Mouse (Mus musculus) hematopoietic stem cell, adult 5-6 weeks (primary cell): ENCODE results near the gene Ppa1. TPM values are rescaled to one million over a fixed set of nuclear protein-coding genes. Genes with fewer than 3 reads are reported as not detected.

Experiments
- ATAC-seq, 2 experiments: fragments of 125-278 bp in 1 of 2; replicated peaks in 1 of 2; 2 replicates each; pipeline ENCODE4 v1.8.0; 2016 to 2017; ENCODE audit warnings: inconsistent platforms in 2 of 2, mild to moderate bottlenecking in 2 of 2, moderate number of reproducible peaks in 2 of 2, low read depth in 1 of 2, moderate TSS enrichment in 1 of 2; ENCODE audit not compliant: low FRiP score in 2 of 2, poor library complexity in 2 of 2, severe bottlenecking in 2 of 2, insufficient read depth in 1 of 2, low TSS enrichment in 1 of 2
- total RNA-seq: library from RNA; stranded (forward); fragments of 172-1452, 232-1000 nt; gene quantifications from 2 replicates; pipeline ENCODE4 v1.2.3, GENCODE M21; 2017

Gene Ppa1
- total RNA-seq, 1 experiment from 2014 or later, result 165 TPM

DNA sequence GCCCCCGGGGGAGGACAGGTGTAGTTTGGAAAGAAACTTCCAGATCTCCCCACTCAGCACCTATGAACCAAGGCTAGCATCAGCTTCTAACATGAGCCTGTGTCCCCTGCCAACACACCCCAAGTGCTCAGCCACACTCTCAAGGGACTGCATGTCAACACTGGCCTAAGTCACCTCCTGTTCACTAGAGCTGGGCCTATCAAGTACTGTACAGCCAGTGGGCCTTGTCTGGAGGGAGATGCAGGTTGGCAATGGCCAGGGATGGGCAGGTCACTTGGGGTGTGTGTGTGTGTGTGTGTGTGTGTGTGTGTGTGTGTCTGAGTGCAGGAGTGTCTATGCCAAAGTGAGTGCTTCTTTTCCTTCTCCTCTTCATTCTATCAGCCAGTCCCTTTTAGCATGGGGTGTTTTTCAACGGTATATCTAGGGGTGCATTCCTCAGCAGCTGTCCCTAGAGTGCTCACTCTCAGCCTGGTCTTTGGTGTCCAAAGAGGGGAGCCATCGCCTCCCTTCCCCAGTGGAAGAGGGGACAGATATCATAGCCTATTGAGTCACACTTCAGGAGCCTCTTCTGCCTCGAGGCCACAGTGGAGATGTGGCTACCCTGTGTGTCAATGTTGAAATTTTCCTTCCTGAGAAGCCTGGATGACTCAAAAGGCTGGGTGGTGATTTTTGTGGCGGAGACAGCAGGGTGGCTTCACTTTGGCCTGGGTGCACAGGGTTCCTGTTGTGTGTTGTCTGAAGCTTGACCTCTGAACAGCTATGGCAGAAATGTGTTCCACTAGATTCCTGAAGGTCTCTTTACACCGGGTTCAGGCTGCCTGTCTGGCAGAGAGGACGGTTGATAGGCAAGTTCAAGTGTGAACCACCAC is 67.9 kb downstream of the Ppa1 start:
- ATAC-seq, result no peak; a peak in 1 of 4 replicates

DNA sequence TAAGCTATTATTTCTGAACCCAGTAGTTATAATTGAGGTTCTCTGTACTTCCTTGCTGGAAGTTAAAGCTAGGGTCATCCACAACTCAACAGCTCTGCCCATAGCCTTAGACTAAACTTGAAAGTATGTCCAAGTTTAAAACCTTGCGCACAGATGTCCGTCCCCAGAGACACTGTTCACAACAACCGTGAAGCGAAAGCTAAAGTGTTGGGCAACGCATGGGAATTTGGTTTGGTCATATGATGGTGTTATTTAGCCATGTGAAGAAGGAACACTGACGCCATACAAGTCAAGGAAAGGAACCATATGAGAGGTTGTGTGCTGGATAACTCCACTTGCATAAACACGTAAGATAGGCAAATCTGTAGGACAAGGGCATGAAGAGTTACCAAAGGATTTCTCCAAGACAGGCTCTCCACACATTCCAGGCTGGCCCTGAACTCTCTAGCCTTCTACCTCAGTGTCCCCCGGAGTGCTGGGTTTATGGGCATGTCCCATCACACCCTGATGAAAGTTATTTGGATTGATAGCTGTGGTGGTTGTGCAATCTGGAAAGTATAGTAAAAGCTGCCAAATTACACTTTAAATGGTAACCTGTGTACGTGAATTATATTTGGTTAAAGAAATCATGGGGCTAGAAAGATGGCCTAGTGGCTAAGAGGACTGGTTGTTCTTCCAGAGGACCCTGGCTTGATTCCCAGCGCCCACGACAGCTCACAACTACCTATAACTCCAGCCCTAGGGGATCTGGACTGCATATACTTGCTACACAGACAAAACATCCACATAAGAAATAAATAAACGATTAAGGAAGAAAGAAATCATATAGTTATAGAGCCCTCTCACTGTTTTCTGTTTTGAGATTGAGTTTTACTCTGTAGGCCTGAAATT is 69.3 kb downstream of the Ppa1 start:
- no peak for ATAC-seq

GRCm38 (mm10) chr10:61720331-61720730 is 72.0 kb downstream of the Ppa1 start:
- no peak for ATAC-seq

GRCm38 (mm10) chr10:61722215-61722614 is 73.9 kb downstream of the Ppa1 start:
- ATAC-seq, result no peak

DNA sequence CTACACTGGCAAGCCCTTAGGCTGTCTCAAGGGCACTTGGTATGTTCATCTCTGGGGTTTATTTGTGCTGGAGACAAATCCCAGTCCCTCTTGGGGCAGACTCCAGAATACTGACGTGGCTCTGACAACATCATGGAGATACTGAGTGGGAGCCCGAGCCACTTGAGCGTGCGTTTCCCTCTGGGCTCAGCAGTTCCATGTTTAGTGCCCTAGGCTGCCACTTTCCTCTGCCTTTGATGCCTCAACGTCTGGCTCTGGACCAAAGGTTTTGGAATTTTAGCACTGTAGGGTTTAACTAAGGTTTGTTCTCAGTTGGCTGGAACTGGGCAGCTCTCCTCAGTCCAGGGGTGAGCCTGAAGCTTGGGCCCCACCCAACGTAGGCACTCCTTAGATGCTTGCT is 74.9 kb downstream of the Ppa1 start:
- no peak for ATAC-seq

Other genes with a start within 250 kb of the Ppa1 start
- not detected in 2 replicates for gene Nodal, start 230.6 kb upstream of the Ppa1 start, total RNA-seq
- 12.8 and 17.4 TPM in 2 replicates for gene Eif4ebp2, start 195.9 kb upstream of the Ppa1 start, total RNA-seq
- 2.3 and 3.7 TPM in 2 replicates for gene Lrrc20, start 172.8 kb upstream of the Ppa1 start, total RNA-seq
- gene Npffr1, start 53.1 kb upstream of the Ppa1 start, total RNA-seq, result 0.19 TPM in 1 of 2 replicates, not detected in the other
- 112 and 151 TPM in 2 replicates for gene Sar1a, start 31.7 kb downstream of the Ppa1 start, total RNA-seq
- 14.5 and 15.8 TPM in 2 replicates for gene Tysnd1, start 47.0 kb downstream of the Ppa1 start, total RNA-seq
- gene Aifm2, start 66.7 kb downstream of the Ppa1 start, total RNA-seq, result 3.8 and 8.1 TPM in 2 replicates
- gene H2afy2, start 135.6 kb downstream of the Ppa1 start, total RNA-seq, result 3.2 and 6.3 TPM in 2 replicates